Mouse (Mus musculus) macrophage (primary cell): Measurements from ENCODE around the gene Ms4a15. TPM values are rescaled to one million over a fixed set of nuclear protein-coding genes. Genes with fewer than 3 reads are reported as not detected.

Experiments
- H3K27ac ChIP-seq: fragments of 350-480 bp; formaldehyde crosslinking; 2 replicates; pipeline ENCODE4 v1.9.0; 2021
- H3K36me3 ChIP-seq: fragments of 350-480 bp; formaldehyde crosslinking; 2 replicates; pipeline ENCODE4 v1.9.0; 2021; ENCODE audit errors: inconsistent target
- H3K4me3 ChIP-seq: fragments of 350-480 bp; formaldehyde crosslinking; 2 replicates; pipeline ENCODE4 v1.9.0; 2021; ENCODE audit errors: inconsistent target
- H3K79me2 ChIP-seq: fragments of 350-480 bp; formaldehyde crosslinking; 2 replicates; pipeline ENCODE4 v1.9.0; 2021; ENCODE audit errors: inconsistent target
- WGBS: methylation state at CpG from one replicate; pipeline ENCODE4 v1.1.7; 2026; ENCODE audit warnings: inconsistent platforms; ENCODE audit not compliant: missing documents; 5-methylcytosine and 5-hydroxymethylcytosine counted together
- polyA plus RNA-seq: library from polyadenylated mRNA; stranded (reverse); fragments of 250-400 nt; gene quantifications from 3 replicates; pipeline ENCODE4 v1.2.4, GENCODE M21; 2018; ENCODE audit warnings: inconsistent platforms
- total RNA-seq, 78 experiments: library from RNA; depleted of rRNA; stranded (reverse); fragments of 250-400 nt; gene quantifications; 1 replicate in 9 of 78; 2 replicates in 24 of 78; 3 replicates in 43 of 78; 4 replicates in 2 of 78; pipeline ENCODE4 v1.2.4; 2018; ENCODE audit warnings: inconsistent platforms in 56 of 78

The Ms4a15 gene
- total RNA-seq (2018; cell fraction: chromatin; rRNA removed), result not detected
- not detected for total RNA-seq (2018; cell fraction: cytosol; rRNA removed)
- not detected for total RNA-seq (2018; cell fraction: nucleus; rRNA removed)
- not detected in 3 replicates for polyA plus RNA-seq

GRCm38 (mm10) chr19:10993150-10993549 is at the start of gene Ms4a15:
TSS of gene Ms4a15 (minus strand) at chr19:10993250.
- no peaks in the 10 kb centered on the region for H3K79me2 ChIP-seq
- WGBS, result 97% methylated on average over 7 of the region's 7 CpGs
- H3K4me3 ChIP-seq, result no peak within 1 kb of the TSS
- H3K36me3 ChIP-seq, result no peaks in the 10 kb centered on the region
- no peak within 1 kb of the TSS for H3K27ac ChIP-seq

GRCm38 (mm10) chr19:11037570-11037969 is 44.5 kb upstream of the Ms4a15 start:
- no peaks in the 10 kb centered on the region for H3K79me2 ChIP-seq

GRCm38 (mm10) chr19:11022382-11022781 is 29.3 kb upstream of the Ms4a15 start:
- Histone ChIP-seq H3K36me3 (no peaks in the 10 kb centered on the region), H3K4me3 (no peak overlapping the region), H3K27ac (no peak overlapping the region), H3K79me2 (no peaks in the 10 kb centered on the region)

More at GRCm38 (mm10) chr19:11037570-11037969, 44.5 kb upstream of the Ms4a15 start:
- Histone ChIP-seq H3K27ac (no peak overlapping the region), H3K4me3 (no peak overlapping the region), H3K36me3 (no peaks in the 10 kb centered on the region)

GRCm38 (mm10) chr19:11017891-11018290 is 24.8 kb upstream of the Ms4a15 start, which contains the start of gene Ms4a18:
TSS of gene Ms4a18 (minus strand) at chr19:11018031.
- H3K27ac ChIP-seq, result no peak within 1 kb of the TSS

GRCm38 (mm10) chr19:11017251-11017650 is 24.2 kb upstream of the Ms4a15 start:
- Histone ChIP-seq H3K79me2 (no peaks in the 10 kb centered on the region), H3K36me3 (no peaks in the 10 kb centered on the region), H3K27ac (no peak overlapping the region), H3K4me3 (no peak overlapping the region)
- WGBS, result 87% methylated on average over 2 of the region's 2 CpGs

More at GRCm38 (mm10) chr19:11017891-11018290, 24.8 kb upstream of the Ms4a15 start, which contains the start of gene Ms4a18:
- no peak within 1 kb of the TSS for H3K4me3 ChIP-seq
- no peaks in the 10 kb centered on the region for H3K36me3 ChIP-seq
- H3K79me2 ChIP-seq, result no peaks in the 10 kb centered on the region
- WGBS, result 88% methylated on average over 3 of the region's 3 CpGs

- H3K4me3 ChIP-seq, result no peak overlapping the region
- H3K27ac ChIP-seq, result no peak overlapping the region
- no peaks in the 10 kb centered on the region for H3K79me2 ChIP-seq
- WGBS, result 91% methylated on average over 1 of the region's 1 CpGs
- no peaks in the 10 kb centered on the region for H3K36me3 ChIP-seq
Observed at GRCm38 (mm10) chr19:11015998-11016397, 22.9 kb upstream of the Ms4a15 start.

GRCm38 (mm10) chr19:11015468-11015867 is 22.4 kb upstream of the Ms4a15 start:
- no peak overlapping the region for H3K27ac ChIP-seq
- no peaks in the 10 kb centered on the region for H3K79me2 ChIP-seq
- no peak overlapping the region for H3K4me3 ChIP-seq
- no peaks in the 10 kb centered on the region for H3K36me3 ChIP-seq

GRCm38 (mm10) chr19:10991911-10992310 is 1.1 kb downstream of the Ms4a15 start:
- Histone ChIP-seq H3K36me3 (no peaks in the 10 kb centered on the region), H3K4me3 (no peak overlapping the region), H3K27ac (no peak overlapping the region), H3K79me2 (no peaks in the 10 kb centered on the region)

GRCm38 (mm10) chr19:10990751-10991150 is 2.3 kb downstream of the Ms4a15 start:
- Histone ChIP-seq H3K4me3 (no peak overlapping the region), H3K27ac (no peak overlapping the region), H3K79me2 (no peaks in the 10 kb centered on the region), H3K36me3 (no peaks in the 10 kb centered on the region)
- 100% methylated on average over 1 of the region's 1 CpGs for whole genome bisulfite sequencing

GRCm38 (mm10) chr19:10988563-10988962 is 4.5 kb downstream of the Ms4a15 start:
- Histone ChIP-seq H3K79me2 (no peaks in the 10 kb centered on the region), H3K4me3 (no peak overlapping the region)
- WGBS, result 100% methylated on average over 1 of the region's 1 CpGs

GRCm38 (mm10) chr19:10985889-10986288 is 7.2 kb downstream of the Ms4a15 start:
- 100% methylated on average over 4 of the region's 4 CpGs for WGBS
- no peak overlapping the region for H3K27ac ChIP-seq
- H3K36me3 ChIP-seq, result no peaks in the 10 kb centered on the region
- no peak overlapping the region for H3K4me3 ChIP-seq
- no peaks in the 10 kb centered on the region for H3K79me2 ChIP-seq

More at GRCm38 (mm10) chr19:10988563-10988962, 4.5 kb downstream of the Ms4a15 start:
- no peak overlapping the region for H3K27ac ChIP-seq
- no peaks in the 10 kb centered on the region for H3K36me3 ChIP-seq

GRCm38 (mm10) chr19:10984551-10984950 is 8.5 kb downstream of the Ms4a15 start:
- Histone ChIP-seq H3K4me3 (no peak overlapping the region), H3K36me3 (no peaks in the 10 kb centered on the region), H3K27ac (no peak overlapping the region), H3K79me2 (no peaks in the 10 kb centered on the region)
- 92% methylated on average over 13 of the region's 13 CpGs for WGBS

- WGBS, result 37% methylated on average over 13 of the region's 14 CpGs
- Histone ChIP-seq H3K27ac (no peak overlapping the region), H3K4me3 (no peak overlapping the region), H3K79me2 (no peaks in the 10 kb centered on the region), H3K36me3 (no peaks in the 10 kb centered on the region)
Observed at GRCm38 (mm10) chr19:10983146-10983545, 9.9 kb downstream of the Ms4a15 start.

- H3K4me3 ChIP-seq, result peak overlapping the region; percentile 10; the same call in 1 of the 2 replicates
- 53% methylated on average over 5 of the region's 5 CpGs for WGBS
- peak overlapping the region; percentile 25; the same call in 1 of the 2 replicates for H3K27ac ChIP-seq
- H3K36me3 ChIP-seq, result no peaks in the 10 kb centered on the region
- H3K79me2 ChIP-seq, result no peaks in the 10 kb centered on the region
Observed at GRCm38 (mm10) chr19:10980210-10980609, 12.8 kb downstream of the Ms4a15 start.

- Histone ChIP-seq H3K79me2 (no peaks in the 10 kb centered on the region), H3K27ac (peak overlapping the region; percentile 37; the same call in 1 of the 2 replicates), H3K36me3 (no peaks in the 10 kb centered on the region), H3K4me3 (peak overlapping the region; percentile 10; the same call in 1 of the 2 replicates)
- 3% methylated on average over 18 of the region's 18 CpGs for WGBS
Observed at GRCm38 (mm10) chr19:10979184-10980168, 13.6 kb downstream of the Ms4a15 start.
